Mouse (Mus musculus) heart, embryonic 16.5 days (tissue): ENCODE measurements at regions not wholly inside any gene's neighbourhood (a gene's known extent, or its start where the extent isn't known, plus 50 kb on each side); places are given as distances from the start of the nearest gene placed in this dataset.
"Not testable (repeated sequence)": the region's sequence is repeated elsewhere in the genome, so short reads cannot be mapped to it uniquely, and the experiment has no call there.

Source experiments
- ATAC-seq: fragments of 200-750 bp; cut with Nextera tagmentation; replicated peaks from 2 replicates; pipeline ENCODE4 v1.8.0; 2017; ENCODE audit warnings: moderate number of reproducible peaks; ENCODE audit not compliant: insufficient read depth, low FRiP score; ENCODE audit errors: extremely low read depth
- H3K27ac ChIP-seq: fragments of 300-500 bp; sonication (generic); 2 replicates; pipeline ENCODE4 v1.5.1; 2014; ENCODE audit warnings: mild to moderate bottlenecking, low read length, control low read depth, moderate library complexity
- H3K27me3 ChIP-seq: fragments of 300-500 bp; sonication (generic); 2 replicates; pipeline ENCODE4 v1.6.1; 2014; ENCODE audit warnings: low read length, mixed read lengths; ENCODE audit not compliant: control insufficient read depth, insufficient read depth
- H3K36me3 ChIP-seq: fragments of 300-500 bp; sonication (generic); 2 replicates; pipeline ENCODE4 v1.6.1; 2014; ENCODE audit not compliant: control insufficient read depth, insufficient read depth
- H3K4me1 ChIP-seq: fragments of 300-500 bp; sonication (generic); 2 replicates; pipeline ENCODE4 v1.6.1; 2014; ENCODE audit warnings: low read length, mixed read lengths; ENCODE audit not compliant: control insufficient read depth, insufficient read depth
- H3K4me2 ChIP-seq: fragments of 300-500 bp; sonication (generic); 2 replicates; pipeline ENCODE4 v1.6.1; 2014; ENCODE audit warnings: low read depth, mild to moderate bottlenecking, control low read depth, low read length
- H3K4me3 ChIP-seq: fragments of 300-500 bp; sonication (generic); 2 replicates; pipeline ENCODE4 v1.5.1; 2014; ENCODE audit warnings: mild to moderate bottlenecking, control low read depth, low read length
- H3K9ac ChIP-seq: fragments of 300-500 bp; sonication (generic); 2 replicates; pipeline ENCODE4 v1.6.1; 2014; ENCODE audit warnings: low read length, control low read depth
- H3K9me3 ChIP-seq: fragments of 300-500 bp; sonication (generic); replicated peaks from 2 replicates; pipeline ENCODE4 v1.6.1; 2016; ENCODE audit warnings: low read length; ENCODE audit not compliant: control insufficient read depth
- WGBS: fragments of 180-500 bp; shearing (Covaris S2); extraction: QIAGEN DNeasy Blood & Tissue Kit; methylation state at CpG from one replicate; pipeline ENCODE4 v1.1.7; 2014; 5-methylcytosine and 5-hydroxymethylcytosine counted together

- no peak overlapping the region for H3K4me2 ChIP-seq
- H3K27ac ChIP-seq, result no peak overlapping the region
- WGBS, result 80% methylated on average over 10 of the region's 10 CpGs
- no peak overlapping the region for H3K9ac ChIP-seq
- H3K4me1 ChIP-seq, result no peaks in the 10 kb centered on the region
- H3K4me3 ChIP-seq, result no peak overlapping the region
- H3K9me3 ChIP-seq, result no peaks in the 10 kb centered on the region
- H3K36me3 ChIP-seq, result no peaks in the 10 kb centered on the region
- ATAC-seq, result no peak
- H3K27me3 ChIP-seq, result no peaks in the 10 kb centered on the region
Measured at GRCm38 (mm10) chr14:102204881-102205671, 475.3 kb downstream of the Lmo7 start.

GRCm38 (mm10) chr14:102199430-102199829 lies 469.7 kb downstream of the Lmo7 start:
- Histone ChIP-seq H3K9me3 (no peaks in the 10 kb centered on the region), H3K36me3 (no peaks in the 10 kb centered on the region), H3K27me3 (no peaks in the 10 kb centered on the region), H3K4me1 (no peaks in the 10 kb centered on the region), H3K27ac (no peak overlapping the region), H3K4me2 (no peak overlapping the region), H3K4me3 (no peak overlapping the region), H3K9ac (no peak overlapping the region)
- 75% methylated on average over 6 of the region's 6 CpGs for WGBS
- ATAC-seq, result no peak

GRCm38 (mm10) chr14:102190786-102191185 lies 461.0 kb downstream of the Lmo7 start:
- WGBS, result 48% methylated on average over 1 of the region's 1 CpGs
- Histone ChIP-seq H3K9ac (no peak overlapping the region), H3K4me1 (0 out of 2 replicates have a peak, but pooled peaks cover 7% of the 10 kb centered on the region), H3K27me3 (no peaks in the 10 kb centered on the region), H3K27ac (no peak overlapping the region), H3K36me3 (no peaks in the 10 kb centered on the region), H3K4me2 (no peak overlapping the region), H3K9me3 (no peaks in the 10 kb centered on the region), H3K4me3 (no peak overlapping the region)
- no peak for ATAC-seq

- no peak overlapping the region for H3K9ac ChIP-seq
- H3K4me3 ChIP-seq, result no peak overlapping the region
- no peak overlapping the region for H3K27ac ChIP-seq
- H3K27me3 ChIP-seq, result no peaks in the 10 kb centered on the region
- ATAC-seq, result no peak
- WGBS, result 77% methylated on average over 3 of the region's 3 CpGs
- no peaks in the 10 kb centered on the region for H3K9me3 ChIP-seq
- H3K4me1 ChIP-seq, result no peaks in the 10 kb centered on the region
- H3K4me2 ChIP-seq, result no peak overlapping the region
- no peaks in the 10 kb centered on the region for H3K36me3 ChIP-seq
Measured at GRCm38 (mm10) chr14:102181269-102181668, 451.5 kb downstream of the Lmo7 start.

GRCm38 (mm10) chr14:102171775-102172174 lies 442.0 kb downstream of the Lmo7 start:
- H3K36me3 ChIP-seq, result no peaks in the 10 kb centered on the region
- H3K27me3 ChIP-seq, result no peaks in the 10 kb centered on the region
- no peak overlapping the region for H3K4me2 ChIP-seq
- no peaks in the 10 kb centered on the region for H3K9me3 ChIP-seq
- no peaks in the 10 kb centered on the region for H3K4me1 ChIP-seq
- no peak overlapping the region for H3K4me3 ChIP-seq
- WGBS, result 82% methylated on average over 2 of the region's 2 CpGs
- no peak for ATAC-seq
- H3K27ac ChIP-seq, result no peak overlapping the region
- no peak overlapping the region for H3K9ac ChIP-seq

GRCm38 (mm10) chr14:102161291-102162284 lies 431.8 kb downstream of the Lmo7 start:
- 72% methylated on average over 3 of the region's 3 CpGs for WGBS
- Histone ChIP-seq H3K4me2 (no peak overlapping the region), H3K4me1 (no peaks in the 10 kb centered on the region), H3K36me3 (no peaks in the 10 kb centered on the region), H3K9me3 (no peaks in the 10 kb centered on the region), H3K27ac (no peak overlapping the region), H3K27me3 (no peaks in the 10 kb centered on the region), H3K9ac (no peak overlapping the region), H3K4me3 (no peak overlapping the region)
- ATAC-seq, result no peak

- not testable (repeated sequence) for H3K9me3 ChIP-seq, ATAC-seq, H3K36me3 ChIP-seq, H3K27me3 ChIP-seq, H3K4me2 ChIP-seq, H3K4me3 ChIP-seq, H3K27ac ChIP-seq, H3K4me1 ChIP-seq, H3K9ac ChIP-seq
- 88% methylated on average over 4 of the region's 4 CpGs for WGBS
Measured at GRCm38 (mm10) chr14:102150410-102150809, 420.7 kb downstream of the Lmo7 start.

- Histone ChIP-seq H3K9ac (no peak overlapping the region), H3K9me3 (no peaks in the 10 kb centered on the region), H3K36me3 (no peaks in the 10 kb centered on the region), H3K4me3 (no peak overlapping the region), H3K4me1 (no peaks in the 10 kb centered on the region), H3K27me3 (no peaks in the 10 kb centered on the region), H3K4me2 (no peak overlapping the region), H3K27ac (no peak overlapping the region)
- 49% methylated on average over 2 of the region's 2 CpGs for WGBS
- no peak for ATAC-seq
Measured at GRCm38 (mm10) chr14:102142720-102143119, 413.0 kb downstream of the Lmo7 start.

- Histone ChIP-seq H3K4me1 (no peaks in the 10 kb centered on the region), H3K9ac (no peak overlapping the region), H3K4me2 (no peak overlapping the region), H3K27ac (no peak overlapping the region), H3K9me3 (no peaks in the 10 kb centered on the region), H3K4me3 (no peak overlapping the region), H3K36me3 (no peaks in the 10 kb centered on the region), H3K27me3 (no peaks in the 10 kb centered on the region)
- ATAC-seq, result no peak
- 75% methylated on average over 1 of the region's 1 CpGs for WGBS
Measured at GRCm38 (mm10) chr14:102138936-102139335, 409.2 kb downstream of the Lmo7 start.
